Comparison of ENCODE assay signal across 24 mouse cellular contexts in the genomic region with DNA sequence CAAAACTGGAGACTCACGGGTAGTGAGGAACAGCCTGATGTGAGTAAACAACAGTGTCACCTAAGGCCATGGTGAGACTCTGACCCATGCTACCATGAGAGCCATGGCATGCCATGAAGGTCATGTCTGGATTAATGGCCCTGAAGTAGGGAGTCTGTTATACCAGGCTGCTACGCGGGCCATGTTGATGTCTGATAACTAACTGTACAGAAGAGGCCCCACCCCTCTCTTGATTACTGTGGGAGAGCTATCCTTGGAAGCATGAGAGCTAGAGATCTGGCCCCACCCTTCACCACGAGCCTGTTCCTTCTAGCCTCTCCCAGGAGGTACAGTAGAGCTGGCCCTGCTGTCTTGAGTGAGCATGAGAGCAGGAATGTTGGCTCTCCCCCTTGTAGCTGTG.
DNase-seq lines count a peak whose midpoint lies in the region; ATAC-seq and TF ChIP-seq lines count a peak whose summit lies in the region.
"Had no signal": no experiment of that assay in that cellular context is flagged by ENCODE, and none has a peak within 500 bp of the region (broad histone marks: within the 10 kb centered on the region; RNA-seq: fewer than 3 reads in every experiment).

No protein-coding gene starts in this region.

- ATAC-seq in intestine, embryonic 14.5 days (replicated peaks; ENCODE audit: low FRiP score, low TSS enrichment, low read depth): no peak
- ATAC-seq in intestine, embryonic 15.5 days: no peak; the same call in 1 of the 2 replicates
- ATAC-seq in liver, embryonic 14.5 days (ENCODE audit: insufficient read depth): peak; percentile 87
- ATAC-seq: forebrain, postnatal 0 days had no signal

- H3K4me3 ChIP-seq in intestine, embryonic 14.5 days (ENCODE audit: low read depth, low read length): no peak overlapping the region
- H3K4me3 ChIP-seq in intestine, embryonic 15.5 days (replicated peaks): no peak overlapping the region
- no peak overlapping the region for H3K4me3 ChIP-seq in liver, embryonic 14.5 days (ENCODE audit: insufficient read depth in 1 of 2, low read depth in 2 of 2, low read length in 2 of 2)
- no peak overlapping the region for H3K4me3 ChIP-seq in left cerebral cortex, adult 2 months
- H3K4me3 ChIP-seq: forebrain, embryonic 10.5 days; heart, embryonic 10.5 days; layer of hippocampus, adult 2 months; neural tube, embryonic 13.5 days had no signal

- no peaks in the 10 kb centered on the region for H3K27me3 ChIP-seq in intestine, embryonic 14.5 days (replicated peaks; ENCODE audit: control insufficient read depth, insufficient read depth, low read length)
- no peaks in the 10 kb centered on the region for H3K27me3 ChIP-seq in intestine, embryonic 15.5 days (replicated peaks)
- H3K27me3 ChIP-seq in liver, embryonic 14.5 days (ENCODE audit: control insufficient read depth, insufficient read depth, low read length): no peaks in the 10 kb centered on the region
- H3K27me3 ChIP-seq: neural tube, embryonic 13.5 days had no signal

- no peaks in the 10 kb centered on the region for H3K36me3 ChIP-seq in intestine, embryonic 14.5 days (ENCODE audit: control insufficient read depth, insufficient read depth, low read length)
- H3K36me3 ChIP-seq in intestine, embryonic 15.5 days: no peaks in the 10 kb centered on the region
- H3K36me3 ChIP-seq in liver, embryonic 14.5 days (replicated peaks; ENCODE audit: control insufficient read depth, insufficient read depth, low read depth): no peaks in the 10 kb centered on the region
- H3K36me3 ChIP-seq: forebrain, embryonic 10.5 days; heart, embryonic 10.5 days; neural tube, embryonic 13.5 days had no signal

- no peak for TF ChIP-seq EP300 in liver, embryonic 14.5 days (IDR thresholded peaks at IDR 0.05; ENCODE audit: low read depth)

- no peaks in the 10 kb centered on the region for H3K9me3 ChIP-seq in intestine, embryonic 14.5 days (ENCODE audit: control insufficient read depth, low read length)
- no peaks in the 10 kb centered on the region for H3K9me3 ChIP-seq in intestine, embryonic 15.5 days
- no peaks in the 10 kb centered on the region for H3K9me3 ChIP-seq in liver, embryonic 14.5 days (ENCODE audit: control insufficient read depth, low read length)
- H3K9me3 ChIP-seq: forebrain, embryonic 10.5 days; heart, embryonic 10.5 days; neural tube, embryonic 13.5 days had no signal

- no peak overlapping the region for H3K27ac ChIP-seq in intestine, embryonic 14.5 days (ENCODE audit: low read depth)
- no peak overlapping the region for H3K27ac ChIP-seq in intestine, embryonic 15.5 days
- H3K27ac ChIP-seq in liver, embryonic 14.5 days: no peak overlapping the region
- H3K27ac ChIP-seq in left cerebral cortex, adult 2 months: no peak overlapping the region
- H3K27ac ChIP-seq: forebrain, embryonic 10.5 days; heart, embryonic 10.5 days; hindbrain, embryonic 14.5 days; layer of hippocampus, adult 2 months; neural tube, embryonic 13.5 days had no signal

- no peak overlapping the region for H3K9ac ChIP-seq in intestine, embryonic 14.5 days (ENCODE audit: low read length)
- H3K9ac ChIP-seq in intestine, embryonic 15.5 days: no peak overlapping the region
- H3K9ac ChIP-seq in liver, embryonic 14.5 days (replicated peaks): no peak overlapping the region
- H3K9ac ChIP-seq: forebrain, postnatal 0 days; hindbrain, embryonic 14.5 days; neural tube, embryonic 13.5 days had no signal

- no peaks in the 10 kb centered on the region for H3K4me1 ChIP-seq in intestine, embryonic 14.5 days (replicated peaks; ENCODE audit: control insufficient read depth, insufficient read depth, low read length)
- no peaks in the 10 kb centered on the region for H3K4me1 ChIP-seq in intestine, embryonic 15.5 days (replicated peaks)
- H3K4me1 ChIP-seq in liver, embryonic 14.5 days (replicated peaks; ENCODE audit: control insufficient read depth in 2 of 2, insufficient read depth in 2 of 2, low read length in 1 of 2): peaks cover 0 to 8% of the 10 kb centered on the region in 2 experiments
- H3K4me1 ChIP-seq: forebrain, embryonic 10.5 days; heart, embryonic 10.5 days; neural tube, embryonic 13.5 days had no signal

- no peak overlapping the region for H3K4me2 ChIP-seq in intestine, embryonic 14.5 days (ENCODE audit: low read length)
- no peak overlapping the region for H3K4me2 ChIP-seq in intestine, embryonic 15.5 days (replicated peaks)
- H3K4me2 ChIP-seq in liver, embryonic 14.5 days (ENCODE audit: low read depth): no peak overlapping the region
- H3K4me2 ChIP-seq: hindbrain, embryonic 14.5 days; midbrain, embryonic 11.5 days; neural tube, embryonic 13.5 days had no signal

- intact Hi-C loops in left cerebral cortex, adult 2 months (cut with DNase I): no loop called here

- TF ChIP-seq CTCF in liver, embryonic 14.5 days (IDR thresholded peaks at IDR 0.05; ENCODE audit: low read depth): no peak
- no peak for TF ChIP-seq CTCF in left cerebral cortex, adult 2 months (IDR thresholded peaks at IDR 0.05)

- 90% methylated on average over 4 of the region's 4 CpGs for WGBS in intestine, embryonic 14.5 days
- 81% methylated on average over 4 of the region's 4 CpGs for WGBS in intestine, embryonic 15.5 days
- 26% methylated on average over 4 of the region's 4 CpGs for WGBS in liver, embryonic 14.5 days (ENCODE audit: insufficient replicate concordance)

- peak; percentile 39 for DNase-seq in intestine, embryonic 14.5 days (ENCODE audit: low spot score)
- DNase-seq in 3T3-L1 (ENCODE audit: low read depth, low spot score): peak; percentile 9
- DNase-seq in c-Kit-positive CD71-positive TER-119-negative erythroid progenitor cells, embryonic 14.5 days (ENCODE audit: low read depth): peak; percentile 31
- DNase-seq in liver, embryonic 14.5 days (ENCODE audit: low read depth in 3 of 3, low spot score in 3 of 3): peak; percentile 13 to 24 (median 23)
- DNase-seq in left cerebral cortex, adult 2 months (ENCODE audit: extremely low spot score in 1 of 2, low spot score in 2 of 2): no peak
- no peak for DNase-seq in Muller cell, postnatal 12 days (ENCODE audit: inconsistent ontology term)
- DNase-seq: adrenal gland, adult 8-10 months; B cell, adult 2 months; cerebellum, postnatal 10 days; forebrain, postnatal 0 days; heart, postnatal 10 days; kidney, adult 2 months; kidney, postnatal 14 days; layer of hippocampus, postnatal 36 days; lung, postnatal 10 days; right cerebral cortex, adult 18-20 months; thymus, adult 18-20 months had no signal

Comparison
In these comparisons a context has a peak if more than half of its experiments do, and no peak if none do; other contexts are left out.
1. DNase-seq: peak in intestine, embryonic 14.5 days (single experiment), 3T3-L1 (single experiment), c-Kit-positive CD71-positive TER-119-negative erythroid progenitor cells, embryonic 14.5 days (single experiment) and liver, embryonic 14.5 days (3 of 3); none in left cerebral cortex, adult 2 months (0 of 2) and Muller cell, postnatal 12 days (single experiment).